Mouse (Mus musculus) gonadal fat pad, adult 2 months (tissue): ENCODE measurements at regions not wholly inside any gene's neighbourhood (a gene's known extent, or its start where the extent isn't known, plus 50 kb on each side); places are given as distances from the start of the nearest gene placed in this dataset.

Experiments
- DNase-seq: peaks from one replicate; pipeline ENCODE4 v3.0.0-alpha.2; 2012; ENCODE audit warnings: low read depth

- DNase-seq, result no peak
Observed at GRCm38 (mm10) chr17:45291052-45291451, 142.5 kb downstream of the Cdc5l start.

- no peak for DNase-seq
Observed at GRCm38 (mm10) chr17:45285621-45286189, 147.8 kb downstream of the Cdc5l start.

GRCm38 (mm10) chr17:45281554-45281953 is 152.0 kb downstream of the Cdc5l start:
- no peak for DNase-seq

GRCm38 (mm10) chr17:45279811-45280205 is 153.7 kb downstream of the Cdc5l start:
- DNase-seq, result no peak

DNA sequence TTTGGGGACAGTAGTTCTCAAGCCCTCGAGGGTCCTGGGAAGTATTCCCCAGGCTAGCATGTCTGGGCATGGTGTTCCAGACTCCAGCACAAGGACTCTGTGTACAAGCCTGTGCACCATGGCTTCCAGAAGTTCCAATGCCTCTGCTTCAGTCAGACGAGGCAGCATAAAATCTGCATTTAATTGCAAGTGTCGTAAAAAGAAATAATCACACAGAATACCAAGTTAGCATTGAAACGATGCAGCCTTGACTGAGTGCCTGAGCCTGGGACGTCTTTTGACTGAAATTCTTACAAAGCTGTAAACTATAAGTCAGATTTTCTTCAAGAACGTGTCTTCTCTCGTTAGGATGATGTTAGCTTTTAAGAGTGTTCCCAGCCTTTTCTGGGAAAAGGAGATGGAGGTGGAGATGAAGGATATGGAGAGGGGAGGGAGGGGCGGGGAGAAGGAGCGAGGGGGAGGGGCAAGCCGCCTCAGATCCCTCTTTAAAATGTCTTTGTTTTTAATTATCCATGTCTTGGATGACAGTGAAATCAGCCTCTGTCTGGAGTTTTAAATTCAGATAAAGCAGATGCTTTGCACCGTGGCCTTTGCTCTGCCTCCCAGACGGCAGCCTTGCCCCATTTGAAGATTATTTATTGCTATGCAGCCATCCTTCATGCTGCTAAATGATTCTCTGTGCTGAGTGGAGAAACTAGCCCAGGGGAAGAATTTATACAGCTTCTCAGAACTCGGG is 154.3 kb downstream of the Cdc5l start:
- no peak for DNase-seq

- DNase-seq, result no peak
Observed at GRCm38 (mm10) chr17:45277516-45277915, 156.0 kb downstream of the Cdc5l start.

GRCm38 (mm10) chr17:45276686-45277405 is 156.7 kb downstream of the Cdc5l start:
- DNase-seq, result no peak

DNA sequence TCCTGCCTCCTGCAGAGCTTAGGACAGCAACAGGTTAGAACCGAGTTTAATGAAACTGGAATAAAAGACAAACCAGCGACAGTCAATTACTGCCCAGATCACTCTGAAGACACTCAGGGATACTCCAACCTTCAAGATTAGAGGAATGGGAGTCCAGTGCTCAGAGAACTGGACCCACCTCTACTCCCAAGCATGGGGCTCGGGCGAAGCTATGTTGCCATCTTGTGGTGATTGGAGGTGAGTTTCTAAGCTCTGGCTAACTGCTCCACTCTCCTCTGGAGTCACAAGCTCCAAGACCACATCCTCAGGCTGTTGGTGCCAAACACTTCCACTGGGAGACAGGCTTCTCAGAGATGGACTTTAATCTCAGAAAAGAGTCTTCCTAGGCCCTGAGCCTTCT is 158.6 kb downstream of the Cdc5l start:
- DNase-seq, result no peak

DNA sequence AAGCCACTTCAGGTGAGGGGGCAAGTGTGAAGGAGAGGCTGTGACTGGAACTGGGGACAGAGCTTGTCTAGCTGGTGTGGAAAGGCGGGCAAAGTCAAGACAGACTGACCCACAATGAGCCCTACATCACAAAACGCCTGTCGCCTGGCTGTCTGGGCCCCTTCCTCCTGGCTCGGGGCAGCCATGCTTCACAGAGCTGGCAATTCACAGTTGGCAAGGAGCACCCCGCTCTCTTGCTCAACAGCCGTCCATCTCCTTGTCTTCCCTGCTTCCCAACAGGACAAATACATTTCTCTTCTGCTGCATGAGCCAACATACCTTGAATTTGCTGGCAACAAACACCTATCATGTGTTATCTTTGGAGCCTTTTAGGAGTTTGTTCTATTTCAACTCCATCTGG is 166.8 kb downstream of the Cdc5l start:
- peak; percentile 40 for DNase-seq

- DNase-seq, result no peak
Observed at GRCm38 (mm10) chr17:45265587-45265986, 167.9 kb downstream of the Cdc5l start.

DNA sequence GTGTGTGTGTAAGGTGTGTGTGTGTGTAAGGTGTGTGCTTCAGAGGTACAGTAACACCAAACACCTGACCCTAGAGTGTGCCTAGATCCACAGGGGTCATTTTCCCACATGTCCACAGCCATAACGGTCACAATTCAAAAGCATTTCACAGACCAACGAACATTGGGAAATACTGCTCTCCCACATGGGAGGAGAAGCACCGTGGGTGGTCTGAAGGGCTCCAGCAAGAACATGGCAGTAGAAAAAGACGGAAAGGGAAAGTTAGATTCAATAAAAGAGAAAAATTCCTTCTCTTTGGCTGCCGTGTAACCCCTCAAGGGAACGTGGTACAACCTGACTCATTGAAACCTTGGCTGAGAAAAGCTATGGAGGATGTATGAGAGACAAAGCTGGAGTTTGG is 169.1 kb downstream of the Cdc5l start:
- no peak for DNase-seq

DNA sequence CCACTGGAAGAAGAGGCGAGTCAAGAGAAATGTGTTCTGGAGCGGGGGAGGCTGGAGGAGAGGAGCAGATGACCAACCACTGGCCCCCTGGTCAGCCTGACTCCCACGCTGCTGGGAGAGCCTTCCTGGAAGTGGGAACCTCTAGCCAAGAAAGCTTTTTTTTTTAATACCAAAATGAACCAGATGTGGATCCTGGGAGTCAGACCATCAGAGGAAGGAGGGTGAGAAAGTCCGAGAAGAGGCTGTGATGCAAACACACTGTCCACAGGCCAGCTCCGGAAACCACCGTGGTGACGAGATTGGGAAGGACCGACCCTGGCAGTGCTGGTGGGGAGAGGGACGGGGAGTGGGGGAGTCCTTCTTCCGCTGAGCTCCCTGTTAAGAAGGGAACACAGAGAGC is 173.1 kb downstream of the Cdc5l start:
- no peak for DNase-seq

DNA sequence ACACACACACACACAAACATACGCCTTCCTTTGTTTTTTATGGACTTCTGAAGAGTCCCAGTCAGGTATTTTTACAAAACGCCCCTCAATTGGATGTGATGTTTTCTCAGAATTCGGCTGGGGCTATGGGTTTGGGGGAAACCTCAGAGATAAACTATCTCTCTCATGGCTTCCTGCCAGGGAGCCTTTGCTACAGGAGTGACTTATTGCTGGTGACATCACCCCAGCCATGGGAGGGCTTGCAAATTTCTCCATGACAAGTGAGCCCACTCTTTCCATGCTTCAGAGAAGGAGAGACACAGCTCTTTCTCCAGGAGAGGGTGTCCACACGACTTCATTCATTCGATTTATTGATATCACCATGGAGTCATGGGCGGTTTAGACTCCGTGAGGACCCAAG is 175.5 kb downstream of the Cdc5l start:
- no peak for DNase-seq

GRCm38 (mm10) chr17:45252593-45253230 is 180.8 kb downstream of the Cdc5l start:
- DNase-seq, result no peak

DNA sequence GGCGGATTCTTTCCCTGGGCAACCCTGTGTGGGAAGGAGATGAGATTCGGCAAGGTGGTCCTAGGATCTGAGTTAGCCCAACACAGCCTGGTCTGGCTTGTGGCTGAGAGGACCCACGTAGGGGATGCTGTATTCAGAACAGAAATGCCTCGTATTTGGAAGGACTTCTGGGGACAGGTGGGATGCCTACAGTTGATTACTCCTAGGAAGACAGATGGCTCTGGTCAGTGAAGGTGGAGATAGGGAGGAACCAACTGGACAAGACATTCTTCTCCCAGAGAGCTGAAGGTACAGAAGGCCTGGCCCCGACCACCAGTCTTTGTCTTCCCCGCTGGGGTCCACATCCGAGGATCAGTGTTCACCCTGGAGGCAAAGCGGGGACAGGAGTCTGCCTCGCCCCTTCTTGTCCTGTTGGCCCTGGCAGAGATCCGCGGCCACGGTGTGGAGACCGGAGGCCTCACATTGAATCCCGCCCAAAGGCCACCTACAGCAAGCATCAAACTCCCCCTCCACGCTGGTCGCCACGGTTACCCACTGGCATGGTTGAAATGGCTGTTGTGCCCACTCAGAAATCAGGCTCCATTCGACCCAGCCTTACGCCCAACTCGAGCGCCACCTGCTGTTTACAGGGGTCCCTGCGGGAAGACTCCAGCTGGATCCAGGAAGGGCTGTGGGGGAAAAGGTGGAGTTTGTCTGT is 182.4 kb downstream of the Cdc5l start:
- no peak for DNase-seq

GRCm38 (mm10) chr17:45250450-45250849 is 183.1 kb downstream of the Cdc5l start:
- no peak for DNase-seq

- no peak for DNase-seq
Observed at GRCm38 (mm10) chr17:45247142-45248137, 186.1 kb downstream of the Cdc5l start.

GRCm38 (mm10) chr17:45244870-45245269 is 188.7 kb downstream of the Cdc5l start:
- no peak for DNase-seq

DNA sequence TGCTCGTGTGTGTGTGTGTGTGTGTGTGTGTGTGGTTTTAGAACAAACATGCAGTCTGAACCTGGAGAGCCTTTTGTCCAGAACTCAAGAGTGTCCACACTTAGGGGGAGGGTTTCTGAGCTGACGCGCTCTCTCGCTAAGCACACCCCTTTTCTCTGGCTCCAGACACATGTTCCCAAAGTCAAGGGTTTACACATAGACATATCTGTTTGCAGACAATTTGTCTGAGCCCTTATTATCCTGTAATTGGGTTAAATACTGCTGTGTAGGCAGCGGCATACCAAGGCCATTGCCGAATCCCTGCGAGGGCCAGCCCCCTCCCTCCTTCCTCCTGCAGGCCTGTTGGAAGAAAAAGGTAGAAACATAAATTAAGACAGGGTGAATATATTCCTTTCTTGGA is 190.4 kb downstream of the Cdc5l start:
- DNase-seq, result no peak

GRCm38 (mm10) chr17:45242076-45242475 is 191.5 kb downstream of the Cdc5l start:
- DNase-seq, result no peak
